ENCODE assay signal across 8 mouse cellular contexts in the genomic region with DNA sequence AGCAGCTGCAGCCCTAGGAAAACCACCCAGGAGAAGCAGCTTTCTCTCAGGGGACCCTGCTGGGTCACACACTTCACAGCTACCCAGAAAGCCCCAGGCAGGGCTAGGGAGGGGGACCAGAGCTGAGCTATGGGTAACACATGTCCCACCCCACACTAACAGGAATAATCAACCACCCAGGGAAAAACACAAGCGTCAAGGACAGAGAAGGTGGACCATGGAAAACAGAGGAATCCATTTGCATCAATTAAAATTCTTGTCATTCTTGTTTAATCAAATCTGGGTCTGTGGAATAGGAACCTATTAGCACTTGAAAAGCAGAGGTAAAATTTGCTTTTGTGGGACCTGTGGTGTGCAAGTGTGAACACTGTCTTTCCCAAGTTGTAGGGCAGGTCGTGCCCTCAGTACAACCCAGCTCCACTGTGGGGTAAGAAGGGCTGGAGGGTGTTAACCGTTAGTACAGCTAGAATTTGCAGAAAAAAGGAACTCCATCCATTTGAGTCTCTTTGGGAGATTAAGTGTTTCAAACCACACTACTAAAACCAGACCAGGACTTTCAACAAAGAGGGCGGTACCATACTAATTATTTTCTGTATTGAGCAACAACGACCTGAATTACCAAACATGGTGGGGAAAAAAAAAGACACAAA. TPM values are rescaled to one million over a fixed set of nuclear protein-coding genes. Genes with fewer than 3 reads are reported as not detected.
A peak's percentile ranks its signal among the peaks of the same experiment; 100 is the strongest.
DNase-seq lines count a peak whose midpoint lies in the region; ATAC-seq and TF ChIP-seq lines count a peak whose summit lies in the region.

No protein-coding gene starts in this region.

- peak overlapping the region; percentile 39; the same call in 1 of the 2 replicates for H3K9ac ChIP-seq in lung, embryonic 14.5 days
- H3K9ac ChIP-seq in forebrain, embryonic 16.5 days (replicated peaks; ENCODE audit: low read depth, low read length), result 0 out of 2 replicates have a peak overlapping the region, but pooled peaks have one; percentile 3

- TF ChIP-seq CTCF in lung, embryonic 14.5 days (IDR thresholded peaks at IDR 0.05; ENCODE audit: low read depth), result no peak

- H3K4me2 ChIP-seq in lung, embryonic 14.5 days, result peak overlapping the region; percentile 20; the same call in 1 of the 2 replicates
- H3K4me2 ChIP-seq in forebrain, embryonic 16.5 days (ENCODE audit: low read length), result 0 out of 2 replicates have a peak overlapping the region, but pooled peaks have one; percentile 10

- H3K27me3 ChIP-seq in lung, embryonic 14.5 days (ENCODE audit: insufficient read depth, low read length), result no peaks in the 10 kb centered on the region
- H3K27me3 ChIP-seq in forebrain, embryonic 16.5 days (replicated peaks; ENCODE audit: control insufficient read depth, insufficient read depth, low read length), result no peaks in the 10 kb centered on the region

- no peak for ATAC-seq in lung, embryonic 14.5 days (ENCODE audit: insufficient read depth)
- ATAC-seq in forebrain, embryonic 16.5 days, result peak; percentile 79

- H3K4me1 ChIP-seq in lung, embryonic 14.5 days (ENCODE audit: insufficient read depth), result no peaks in the 10 kb centered on the region
- H3K4me1 ChIP-seq in forebrain, embryonic 16.5 days (replicated peaks; ENCODE audit: control insufficient read depth, insufficient read depth, low read length), result peaks cover 14% of the 10 kb centered on the region

- H3K36me3 ChIP-seq in lung, embryonic 14.5 days (ENCODE audit: insufficient read depth), result no peaks in the 10 kb centered on the region
- no peaks in the 10 kb centered on the region for H3K36me3 ChIP-seq in forebrain, embryonic 16.5 days (ENCODE audit: control insufficient read depth, insufficient read depth)

- WGBS in lung, embryonic 14.5 days, result 33% methylated on average over 5 of the region's 5 CpGs
- WGBS in forebrain, embryonic 16.5 days, result 7% methylated on average over 5 of the region's 5 CpGs

- no peak overlapping the region for H3K4me3 ChIP-seq in lung, embryonic 14.5 days (ENCODE audit: low read depth, low read length)
- no peak overlapping the region for H3K4me3 ChIP-seq in forebrain, embryonic 16.5 days (replicated peaks; ENCODE audit: low read length)

- no peak for DNase-seq in lung, embryonic 14.5 days
- DNase-seq in lung, postnatal 36 days, result no peak
- peak; percentile 46 to 58 for DNase-seq in kidney, postnatal 36 days
- DNase-seq in retina, embryonic 14.5 days (ENCODE audit: low spot score), result peak; percentile 62
- no peak for DNase-seq in adrenal gland, adult 8-10 months
- no peak for DNase-seq in cerebellum, adult 11-12 months
- DNase-seq in layer of hippocampus, adult 9-11 months, result no peak

- H3K9me3 ChIP-seq in lung, embryonic 14.5 days (ENCODE audit: low read depth, low read length), result no peaks in the 10 kb centered on the region
- no peaks in the 10 kb centered on the region for H3K9me3 ChIP-seq in forebrain, embryonic 16.5 days (ENCODE audit: control insufficient read depth, low read length)

- peak overlapping the region; percentile 84 for H3K27ac ChIP-seq in lung, embryonic 14.5 days (ENCODE audit: low read depth)
- H3K27ac ChIP-seq in forebrain, embryonic 16.5 days (ENCODE audit: low read length), result peak overlapping the region; percentile 61

RNA-seq across cellular contexts. Expression of a gene that starts 3.4 kb away (rescaled TPM):
- polyA plus RNA-seq in lung, embryonic 14.5 days (2014; fragmentation: Nextera tagmentation; extraction: Ambion mirVana), result 5.8 and 5.9 TPM in 2 replicates
- polyA plus RNA-seq in forebrain, embryonic 16.5 days (2015; fragmentation: Nextera tagmentation; extraction: Ambion mirVana), result 13.4 and 13.6 TPM in 2 replicates
- total RNA-seq in adrenal gland, adult 8-10 months (2022), result 1 to 10 TPM; 1.4 to 3.7 (median 2.5) TPM

RNA-seq across cellular contexts. Expression of a gene that starts 12.7 kb away (rescaled TPM):
- polyA plus RNA-seq in lung, embryonic 14.5 days (2014; fragmentation: Nextera tagmentation; extraction: Ambion mirVana), result 4.4 and 5.2 TPM in 2 replicates
- polyA plus RNA-seq in forebrain, embryonic 16.5 days (2015; fragmentation: Nextera tagmentation; extraction: Ambion mirVana), result 3.2 and 3.3 TPM in 2 replicates
- 10 to 100 TPM; 15.5 to 22.4 (median 18.4) TPM for total RNA-seq in adrenal gland, adult 8-10 months (2022)

RNA-seq across cellular contexts. Expression of a gene that starts 51.6 kb away (rescaled TPM):
- polyA plus RNA-seq in lung, embryonic 14.5 days (2014; fragmentation: Nextera tagmentation; extraction: Ambion mirVana), result 91.8 and 94.0 TPM in 2 replicates
- polyA plus RNA-seq in forebrain, embryonic 16.5 days (2015; fragmentation: Nextera tagmentation; extraction: Ambion mirVana), result 76.1 and 87.1 TPM in 2 replicates
- total RNA-seq in adrenal gland, adult 8-10 months (2022), result 10 to 100 TPM; 37.4 to 39.6 (median 38.6) TPM

RNA-seq across cellular contexts. Expression of a gene that starts 51.7 kb away (rescaled TPM):
- 4.0 and 5.2 TPM in 2 replicates for polyA plus RNA-seq in lung, embryonic 14.5 days (2014; fragmentation: Nextera tagmentation; extraction: Ambion mirVana)
- polyA plus RNA-seq in forebrain, embryonic 16.5 days (2015; fragmentation: Nextera tagmentation; extraction: Ambion mirVana), result 8.6 and 9.3 TPM in 2 replicates
- total RNA-seq in adrenal gland, adult 8-10 months (2022), result 10 to 100 TPM; 10.1 to 16.4 (median 12.9) TPM

Comparison
In these comparisons a context has a peak if more than half of its experiments do, and no peak if none do; other contexts are left out.
1. DNase-seq: peak in kidney, postnatal 36 days (2 of 2) and retina, embryonic 14.5 days (single experiment); none in lung, embryonic 14.5 days (single experiment), lung, postnatal 36 days (single experiment), adrenal gland, adult 8-10 months (single experiment), cerebellum, adult 11-12 months (single experiment) and layer of hippocampus, adult 9-11 months (single experiment).